Mouse (Mus musculus) liver, embryonic 18 days (tissue): ENCODE results near the gene Unc13b. TPM values are rescaled to one million over a fixed set of nuclear protein-coding genes. Genes with fewer than 3 reads are reported as not detected.

ENCODE experiments used
- polyA plus RNA-seq: library from polyadenylated mRNA; depleted of rRNA; stranded (reverse); fragments of >200 nt; gene quantifications from 2 replicates; pipeline ENCODE4 v1.2.3, GENCODE M21; 2012; rRNA removed

Gene Unc13b
- 1.9 and 2.0 TPM in 2 replicates for polyA plus RNA-seq

GRCm38 (mm10) chr4:43058753-43059654 is at the start of gene Unc13b:
Gene Unc13b, plus strand, starts transcription at chr4:43058953.

GRCm38 (mm10) chr4:43010161-43011038 is 48.4 kb upstream of the Unc13b start, which contains the start of gene Fancg:
Gene Fancg, minus strand, starts transcription at chr4:43010506.

GRCm38 (mm10) chr4:43025084-43025960 is 33.4 kb upstream of the Unc13b start, which contains the start of gene Pigo:
Gene Pigo, minus strand, starts transcription at chr4:43025819.

DNA sequence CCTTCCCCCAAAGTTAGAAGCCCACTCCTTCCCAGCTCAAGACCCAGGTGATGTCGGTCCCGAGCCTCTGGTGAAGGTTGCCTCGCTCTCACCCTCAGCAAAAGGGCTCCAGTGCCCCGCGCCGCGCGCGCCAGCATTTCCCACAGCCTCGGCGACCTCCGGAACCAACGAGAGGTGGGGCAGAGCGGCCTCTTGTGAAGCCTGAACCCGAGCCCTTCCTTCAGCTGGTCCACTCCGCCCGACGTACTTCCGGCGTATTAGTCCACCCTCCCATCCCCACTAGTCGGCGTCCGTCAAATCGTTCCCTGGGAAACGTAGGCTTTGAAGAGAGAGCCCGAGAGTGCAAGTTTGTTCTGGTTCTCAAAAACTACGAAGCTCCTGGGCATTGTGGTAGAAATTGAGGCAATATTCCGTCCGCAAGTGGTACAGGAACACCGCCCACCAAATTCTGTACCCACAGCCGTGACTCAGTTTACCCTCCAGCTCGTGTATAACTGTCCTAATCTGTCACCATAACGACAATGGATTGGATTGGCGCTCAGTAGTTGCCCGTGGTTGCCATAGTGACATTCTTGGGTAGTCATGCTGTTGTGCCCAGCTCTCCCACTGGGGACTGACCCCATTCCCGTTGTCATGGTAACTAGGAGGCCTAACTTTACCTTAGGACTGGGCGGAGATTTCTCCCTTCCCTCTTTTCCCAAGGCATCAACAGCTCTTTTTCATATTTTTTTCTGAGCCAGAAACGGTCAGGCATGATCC is 27.3 kb upstream of the Unc13b start, which contains the start of gene Stoml2:
Stoml2 (minus strand) TSS at position 474 of the 759 bp plus-strand sequence.

DNA sequence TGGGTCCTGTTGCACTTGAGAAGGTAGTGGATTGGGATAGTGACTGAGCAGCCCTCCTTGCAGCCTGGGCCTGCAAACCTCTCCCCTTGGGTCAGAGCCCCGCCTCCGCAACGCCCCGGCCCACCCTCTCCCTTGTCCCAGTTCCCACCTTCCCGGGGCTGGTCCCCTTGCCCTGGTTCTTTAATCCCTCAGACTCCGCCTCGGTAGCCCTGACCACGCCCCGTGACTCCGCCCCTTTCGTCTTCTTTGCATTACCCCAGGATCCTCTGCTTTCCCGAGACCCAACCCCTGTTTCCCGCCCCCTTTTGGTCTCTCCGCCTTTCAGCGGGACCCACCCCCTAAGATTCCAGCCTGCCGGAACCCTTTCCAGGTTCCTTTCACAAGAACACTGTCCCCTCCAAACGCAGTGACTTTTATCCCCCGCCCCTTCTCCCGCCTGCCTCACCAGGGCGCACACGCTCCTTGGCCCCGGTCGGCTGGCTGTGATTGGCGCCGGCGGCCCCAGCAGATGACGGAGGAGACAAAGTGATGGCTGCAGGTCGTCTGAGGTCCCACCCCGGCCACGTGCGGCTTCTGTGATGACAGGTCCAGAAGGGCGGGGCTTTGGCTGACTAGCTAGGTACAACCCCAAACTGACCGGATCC is 13.0 kb upstream of the Unc13b start, which contains the start of gene Fam214b:
Fam214b (minus strand) TSS at position 562 of the 644 bp plus-strand sequence.

GRCm38 (mm10) chr4:43266623-43267322 is 208.0 kb downstream of the Unc13b start, which contains the start of gene Atp8b5:
Gene Atp8b5, plus strand, starts transcription at chr4:43267159.

Other genes starting within 250 kb of the Unc13b start
- gene Fam205a1, start 205.1 kb upstream of the Unc13b start, polyA plus RNA-seq, result 0.11 and 0.14 TPM in 2 replicates
- gene Gm12394, start 202.2 kb upstream of the Unc13b start, polyA plus RNA-seq, result not detected in 2 replicates
- 0.02 TPM in 2 replicates for gene Fam205c, start 184.7 kb upstream of the Unc13b start, polyA plus RNA-seq
- 0.13 and 0.14 TPM in 2 replicates for gene Phf24, start 142.3 kb upstream of the Unc13b start, polyA plus RNA-seq
- gene Dnajb5, start 109.1 kb upstream of the Unc13b start, polyA plus RNA-seq, result 1.4 and 1.5 TPM in 2 replicates
- 0.02 TPM in 1 of 2 replicates, not detected in the other for gene 1700022I11Rik, start 89.3 kb upstream of the Unc13b start, polyA plus RNA-seq
- 69.7 and 71.6 TPM in 2 replicates for gene Vcp, start 58.4 kb upstream of the Unc13b start, polyA plus RNA-seq
- gene Fancg, start 48.4 kb upstream of the Unc13b start, polyA plus RNA-seq, result 6.0 and 6.1 TPM in 2 replicates
- gene Pigo, start 33.1 kb upstream of the Unc13b start, polyA plus RNA-seq, result 7.1 and 9.4 TPM in 2 replicates
- 76.7 and 78.4 TPM in 2 replicates for gene Stoml2, start 27.2 kb upstream of the Unc13b start, polyA plus RNA-seq
- 14.9 and 15.7 TPM in 2 replicates for gene Fam214b, start 12.7 kb upstream of the Unc13b start, polyA plus RNA-seq
- 0.24 and 0.25 TPM in 2 replicates for gene Atp8b5, start 208.2 kb downstream of the Unc13b start, polyA plus RNA-seq